13 mouse cellular contexts compared by ENCODE assay signal in the genomic region with DNA sequence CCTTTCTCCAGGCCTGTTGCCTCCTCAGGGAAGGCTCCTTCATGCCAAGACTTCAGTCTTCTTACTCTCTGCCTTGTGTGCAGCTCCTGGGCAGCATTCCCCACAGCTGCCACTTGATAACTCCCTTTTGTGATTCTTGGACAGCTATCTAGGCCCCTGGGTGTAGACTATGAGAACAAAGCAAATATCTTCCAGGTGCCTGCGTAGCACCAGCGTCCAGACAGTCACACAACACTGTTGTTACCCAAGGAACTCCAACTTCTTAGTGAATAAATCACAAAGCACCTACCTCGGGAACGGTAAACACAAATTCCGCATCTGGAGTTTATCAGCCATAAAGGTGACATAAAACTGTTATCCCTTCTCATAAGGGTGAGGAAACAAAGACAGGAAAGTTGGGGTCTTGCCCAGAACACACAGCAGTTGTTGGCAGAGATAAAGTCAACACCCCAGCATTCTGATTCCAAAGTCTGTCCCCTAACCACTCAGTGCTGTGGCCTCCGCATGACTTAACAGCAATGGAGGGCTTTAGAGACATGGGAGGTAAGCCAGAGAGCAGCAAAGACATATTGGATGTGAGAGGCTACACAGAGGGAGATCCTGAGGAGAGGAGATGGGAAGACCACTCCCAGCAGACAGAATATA. TPM values are rescaled to one million over a fixed set of nuclear protein-coding genes. Genes with fewer than 3 reads are reported as not detected.
A peak's percentile ranks its signal among the peaks of the same experiment; 100 is the strongest.
DNase-seq lines count a peak whose midpoint lies in the region; ATAC-seq lines count a peak whose summit lies in the region.
"Had no signal": no experiment of that assay in that cellular context is flagged by ENCODE, and none has a peak within 500 bp of the region (broad histone marks: within the 10 kb centered on the region; RNA-seq: fewer than 3 reads in every experiment).

No protein-coding gene starts in this region.

- no peaks in the 10 kb centered on the region for H3K27me3 ChIP-seq in heart, embryonic 10.5 days (ENCODE audit: insufficient read depth, poor library complexity, severe bottlenecking)
- H3K27me3 ChIP-seq in embryonic facial prominence, embryonic 15.5 days = no peaks in the 10 kb centered on the region
- no peaks in the 10 kb centered on the region for H3K27me3 ChIP-seq in intestine, embryonic 15.5 days (replicated peaks)
- H3K27me3 ChIP-seq: liver, embryonic 15.5 days had no signal

- peak; percentile 70 for ATAC-seq in embryonic facial prominence, embryonic 15.5 days (ENCODE audit: insufficient number of reproducible peaks, low FRiP score, low TSS enrichment, low read depth)
- ATAC-seq in intestine, embryonic 15.5 days = peak; percentile 78
- no peak for ATAC-seq in granulocyte monocyte progenitor cell, adult 5-6 weeks (replicated peaks; ENCODE audit: poor library complexity, severe bottlenecking)
- ATAC-seq: CD4-positive, CD25-positive, alpha-beta regulatory T cell, adult 4 months had no signal

- H3K27ac ChIP-seq in heart, embryonic 10.5 days = no peak overlapping the region
- H3K27ac ChIP-seq in embryonic facial prominence, embryonic 15.5 days (replicated peaks) = no peak overlapping the region
- H3K27ac ChIP-seq in intestine, embryonic 15.5 days = peak overlapping the region; percentile 48; the same call in 1 of the 2 replicates
- H3K27ac ChIP-seq: liver, embryonic 15.5 days had no signal

- H3K36me3 ChIP-seq in heart, embryonic 10.5 days = no peaks in the 10 kb centered on the region
- no peaks in the 10 kb centered on the region for H3K36me3 ChIP-seq in embryonic facial prominence, embryonic 15.5 days
- no peaks in the 10 kb centered on the region for H3K36me3 ChIP-seq in intestine, embryonic 15.5 days
- H3K36me3 ChIP-seq: liver, embryonic 15.5 days had no signal

- no peak overlapping the region for H3K4me2 ChIP-seq in embryonic facial prominence, embryonic 15.5 days (replicated peaks)
- no peak overlapping the region for H3K4me2 ChIP-seq in intestine, embryonic 15.5 days (replicated peaks)
- H3K4me2 ChIP-seq: liver, embryonic 15.5 days had no signal

- H3K4me1 ChIP-seq in heart, embryonic 10.5 days = peaks cover 9% of the 10 kb centered on the region; the same call in 1 of the 2 replicates
- H3K4me1 ChIP-seq in embryonic facial prominence, embryonic 15.5 days = no peaks in the 10 kb centered on the region
- H3K4me1 ChIP-seq in intestine, embryonic 15.5 days (replicated peaks) = peaks cover 6% of the 10 kb centered on the region; the same call in 1 of the 2 replicates

- 75% methylated on average over 6 of the region's 6 CpGs for WGBS in heart, embryonic 10.5 days
- 68% methylated on average over 6 of the region's 6 CpGs for WGBS in embryonic facial prominence, embryonic 15.5 days
- WGBS in intestine, embryonic 15.5 days = 31% methylated on average over 6 of the region's 6 CpGs

- H3K9me3 ChIP-seq in heart, embryonic 10.5 days = no peaks in the 10 kb centered on the region
- H3K9me3 ChIP-seq in embryonic facial prominence, embryonic 15.5 days (replicated peaks) = no peaks in the 10 kb centered on the region
- H3K9me3 ChIP-seq in intestine, embryonic 15.5 days = no peaks in the 10 kb centered on the region
- H3K9me3 ChIP-seq: liver, embryonic 15.5 days had no signal

- no peak overlapping the region for H3K4me3 ChIP-seq in heart, embryonic 10.5 days
- H3K4me3 ChIP-seq in embryonic facial prominence, embryonic 15.5 days (replicated peaks) = no peak overlapping the region
- H3K4me3 ChIP-seq in intestine, embryonic 15.5 days (replicated peaks) = no peak overlapping the region
- H3K4me3 ChIP-seq: liver, embryonic 15.5 days had no signal

- peak; percentile 63 for DNase-seq in heart, embryonic 10.5 days (ENCODE audit: low spot score)
- DNase-seq in heart, postnatal 4 days = no peak
- DNase-seq in skeletal muscle tissue, adult 2 months (ENCODE audit: low read depth, low spot score) = peak; percentile 17
- DNase-seq in urinary bladder, adult 18-20 months (ENCODE audit: low spot score in 2 of 2) = no peak
- DNase-seq: kidney, adult 18-20 months; kidney, postnatal 4 days; lung, postnatal 4 days; retina, postnatal 1 day had no signal

- H3K9ac ChIP-seq in embryonic facial prominence, embryonic 15.5 days = no peak overlapping the region
- H3K9ac ChIP-seq in intestine, embryonic 15.5 days = no peak overlapping the region
- H3K9ac ChIP-seq: liver, embryonic 15.5 days had no signal

RNA-seq across cellular contexts. Expression of gene Enpp1, which starts 13.7 kb away (rescaled TPM):
- 4.2 and 4.9 TPM in 2 replicates for polyA plus RNA-seq in heart, embryonic 10.5 days (2016; fragmentation: Nextera tagmentation; extraction: Ambion mirVana)
- total RNA-seq in heart, postnatal 4 days (2021) = 1 to 10 TPM; 6.9 to 7.2 TPM
- 7.5 and 7.8 TPM in 2 replicates for polyA plus RNA-seq in embryonic facial prominence, embryonic 15.5 days (2015; fragmentation: Nextera tagmentation; extraction: Ambion mirVana)
- polyA plus RNA-seq in intestine, embryonic 15.5 days (2015; fragmentation: Nextera tagmentation; extraction: Ambion mirVana) = 8.2 and 8.7 TPM in 2 replicates
- total RNA-seq in granulocyte monocyte progenitor cell, adult 5-6 weeks (2014; fragmentation: Nextera tagmentation) = 1.6 and 2.5 TPM in 2 replicates
- total RNA-seq in granulocyte monocyte progenitor cell, adult 5-6 weeks (2017) = 1.9 and 3.7 TPM in 2 replicates

Comparison
In these comparisons a context has a peak if more than half of its experiments do, and no peak if none do; other contexts are left out.
1. DNase-seq: peak in heart, embryonic 10.5 days (single experiment) and skeletal muscle tissue, adult 2 months (single experiment); none in heart, postnatal 4 days (single experiment) and urinary bladder, adult 18-20 months (0 of 2).